Mouse (Mus musculus) left cerebral cortex, adult 11 months (tissue): ENCODE results near the gene 1700001P01Rik.
"Not testable (repeated sequence)": the region's sequence is repeated elsewhere in the genome, so short reads cannot be mapped to it uniquely, and the experiment has no call there.

Experiments used
- DNase-seq: peaks from one replicate; pipeline ENCODE4 v3.0.0; 2022; ENCODE audit warnings: low spot score

Gene 1700001P01Rik

DNA sequence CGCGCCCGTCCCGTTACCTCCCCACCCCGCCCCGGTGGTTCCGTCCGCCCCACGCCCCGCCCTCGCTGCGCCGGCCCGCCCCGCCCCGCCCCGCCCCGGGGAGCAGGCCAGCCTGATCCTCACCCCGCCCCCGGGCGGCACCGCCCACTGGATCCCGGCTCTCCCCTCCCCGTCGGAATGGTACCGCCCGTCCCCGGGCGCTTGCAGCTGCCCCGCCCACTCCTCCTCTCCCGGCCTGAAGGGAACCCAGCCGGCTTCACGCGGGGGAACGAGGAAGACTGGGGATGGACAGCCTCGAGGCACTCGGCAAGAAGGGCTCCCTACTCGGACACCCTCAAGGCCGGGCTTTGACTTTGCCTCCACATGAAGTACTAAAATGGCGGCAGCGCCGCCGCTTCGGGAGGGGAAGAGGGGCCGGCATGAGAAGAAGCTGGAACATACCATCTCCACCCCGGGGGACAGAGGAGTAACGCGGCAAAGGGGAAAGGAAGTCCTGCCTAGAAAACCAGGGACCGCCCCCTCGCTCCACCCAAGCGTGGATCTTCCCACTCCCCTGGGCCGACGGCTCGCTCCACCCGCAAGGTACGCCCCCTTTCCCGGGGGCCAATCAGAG is 30.9 kb downstream of the 1700001P01Rik start:
- peak; percentile 97 for DNase-seq

DNA sequence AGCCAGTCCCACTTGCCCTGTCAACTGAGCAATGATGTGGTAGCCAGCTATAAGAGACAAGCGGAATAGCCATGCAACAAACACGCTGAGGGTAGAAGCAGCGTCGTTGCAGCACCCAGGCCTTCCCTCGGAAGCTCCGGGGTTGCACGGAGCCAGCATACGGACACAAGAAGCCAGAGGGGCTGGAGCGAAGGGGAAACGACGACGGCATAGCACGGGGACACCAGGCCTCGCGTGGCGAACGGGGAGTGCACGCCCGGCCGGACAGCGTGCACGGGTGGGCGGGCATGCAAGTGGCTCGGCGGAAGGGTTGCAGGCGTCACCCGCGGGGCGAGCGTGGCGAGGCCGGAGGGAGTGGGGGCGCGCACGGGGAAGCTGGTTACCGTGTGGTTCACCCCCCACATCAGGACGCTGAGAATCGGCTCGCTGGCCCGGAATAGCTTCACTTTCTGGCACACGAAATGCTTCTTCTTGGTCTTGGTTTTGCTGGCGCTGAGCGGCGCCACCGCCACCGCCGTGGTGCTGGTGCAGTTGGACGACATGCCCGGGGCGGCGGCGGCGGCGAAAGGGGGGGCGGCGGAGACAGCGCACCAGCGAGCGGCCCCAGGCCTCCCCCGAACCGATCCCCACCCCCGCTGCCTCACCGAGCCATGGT is 31.5 kb downstream of the 1700001P01Rik start, which contains the start of gene Pip4k2b:
Pip4k2b (minus strand) TSS at position 642 of the 655 bp plus-strand sequence.
- no peak for DNase-seq

DNA sequence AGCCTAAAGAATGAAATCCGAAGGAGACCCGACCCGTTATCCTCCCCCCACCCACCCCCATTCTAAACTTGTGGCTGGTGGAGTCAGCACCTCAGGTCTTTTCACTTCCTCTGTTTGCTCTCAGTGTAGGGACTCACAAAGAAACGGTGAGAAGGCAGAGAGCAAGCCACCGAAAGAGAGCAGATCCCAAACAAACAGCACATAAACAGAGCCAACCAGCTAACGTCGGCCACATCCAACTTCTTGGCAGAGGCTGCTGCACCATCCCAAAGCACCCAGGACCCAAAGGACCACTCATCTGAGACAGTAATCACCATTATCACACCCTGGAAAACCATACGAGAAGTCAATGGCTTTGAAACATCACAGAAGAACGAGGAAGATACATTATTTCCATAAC is 32.3 kb downstream of the 1700001P01Rik start:
- DNase-seq = no peak

DNA sequence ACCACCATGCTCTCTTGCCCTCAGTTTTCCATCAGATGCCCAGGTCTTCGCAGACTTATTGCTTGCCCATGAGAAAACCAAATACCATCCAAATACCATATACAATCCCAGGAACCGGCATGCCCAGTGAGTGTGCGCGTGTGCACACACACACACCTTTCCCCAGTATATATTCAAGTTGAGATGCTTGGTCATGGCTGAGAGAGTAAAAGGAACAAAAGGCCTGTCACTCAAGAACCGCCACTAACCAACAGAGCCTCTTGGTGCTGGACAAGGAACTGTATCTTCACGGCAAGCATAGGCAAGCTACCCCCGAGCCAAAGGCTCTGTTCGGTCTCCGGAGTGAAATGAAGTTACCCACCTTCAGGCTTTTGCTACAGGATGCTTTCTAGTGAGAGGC is 33.1 kb downstream of the 1700001P01Rik start:
- DNase-seq = no peak

DNA sequence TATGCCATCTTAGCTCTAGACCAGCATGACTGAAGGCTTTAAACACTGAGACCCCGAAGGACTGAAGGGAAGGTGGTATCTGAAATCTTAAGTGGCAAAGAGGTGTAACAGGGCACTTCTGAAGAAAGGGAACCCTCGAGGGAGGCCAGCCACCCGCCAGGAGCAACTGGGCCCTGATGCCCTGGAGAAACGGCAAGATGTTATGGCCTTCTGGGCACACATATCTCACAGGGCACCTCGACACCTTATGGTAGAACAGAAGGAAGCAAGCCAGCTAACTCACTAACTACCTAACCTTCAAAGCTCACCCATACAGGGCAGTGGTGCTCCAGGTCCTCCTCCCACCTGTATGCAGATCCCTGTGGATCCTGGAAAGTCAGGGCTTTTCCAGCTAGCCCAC is 33.6 kb downstream of the 1700001P01Rik start:
- DNase-seq = no peak

DNA sequence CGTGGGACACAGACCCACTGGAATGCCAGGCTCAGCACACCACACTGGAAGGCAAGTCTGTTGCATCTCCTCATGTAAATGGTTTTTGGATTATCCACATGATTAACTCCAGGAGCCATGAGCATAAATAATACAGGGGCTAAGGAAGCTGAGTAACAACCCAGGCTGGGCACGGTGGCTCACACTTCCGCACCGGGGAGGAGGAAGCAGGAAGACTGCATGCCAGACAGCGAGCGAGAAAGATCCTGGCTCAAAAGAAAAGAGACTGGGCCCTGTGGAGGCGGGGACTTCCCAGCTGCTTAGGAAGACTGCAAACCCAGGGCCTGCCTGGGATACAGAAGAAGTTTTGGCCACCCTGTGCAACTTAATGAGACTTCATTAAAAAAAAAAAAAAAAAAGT is 35.5 kb downstream of the 1700001P01Rik start:
- DNase-seq = no peak

DNA sequence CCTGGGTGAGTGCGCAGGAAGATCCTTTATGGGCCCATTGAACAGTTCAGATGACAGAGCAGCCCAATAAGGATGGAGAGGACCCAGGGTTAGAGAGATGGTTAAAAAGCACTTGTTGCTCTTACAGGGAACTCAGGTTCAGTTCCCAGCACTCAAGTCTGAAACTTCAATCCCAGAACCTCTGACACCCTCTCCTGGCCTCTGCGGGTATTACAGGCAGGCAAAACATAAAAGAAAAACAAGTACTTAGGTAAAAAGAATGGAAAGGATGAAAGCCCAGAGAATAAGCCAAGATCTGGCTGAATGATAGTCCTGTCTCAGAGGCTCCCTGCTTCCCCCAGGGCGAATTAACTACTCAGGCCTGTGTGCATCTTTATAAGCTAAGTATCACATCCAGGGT is 36.6 kb downstream of the 1700001P01Rik start:
- DNase-seq = no peak

DNA sequence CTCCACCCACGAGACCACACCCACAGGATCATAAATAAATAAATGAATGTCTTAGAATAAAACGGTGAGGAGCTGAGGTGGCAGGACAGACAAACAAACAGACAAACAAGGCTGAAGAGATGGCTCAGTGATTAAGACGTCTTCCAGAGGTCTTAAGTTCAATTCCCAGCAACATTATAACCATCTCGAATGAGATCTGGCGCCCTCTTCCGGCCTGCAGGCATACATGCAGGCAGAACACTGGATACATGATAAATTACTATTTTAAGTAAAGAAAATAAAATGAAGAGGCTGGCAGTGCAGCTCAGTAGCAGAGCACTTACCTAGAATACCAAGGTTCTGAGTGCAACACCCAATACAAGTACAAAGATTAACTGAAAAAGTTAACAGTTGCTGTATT is 37.0 kb downstream of the 1700001P01Rik start:
- no peak for DNase-seq

DNA sequence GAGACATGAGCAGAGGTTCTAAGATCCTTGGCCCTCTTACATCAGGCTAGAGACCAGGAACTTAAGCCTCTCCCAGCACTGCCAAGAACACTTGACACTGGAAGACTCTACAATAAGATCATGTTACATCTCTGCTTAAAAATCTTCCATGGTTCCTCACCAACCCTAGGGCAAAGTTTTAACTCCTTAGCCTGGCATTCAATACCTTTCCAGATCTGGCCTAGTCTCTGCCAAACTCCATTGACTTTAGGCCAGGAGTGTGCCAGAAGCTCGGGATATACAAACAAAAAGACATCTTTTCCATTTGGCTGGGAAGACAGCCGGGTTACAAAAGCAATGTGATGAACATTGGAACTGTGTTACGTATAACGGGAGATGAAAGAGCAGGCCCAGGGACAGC is 38.1 kb downstream of the 1700001P01Rik start:
- DNase-seq = no peak

DNA sequence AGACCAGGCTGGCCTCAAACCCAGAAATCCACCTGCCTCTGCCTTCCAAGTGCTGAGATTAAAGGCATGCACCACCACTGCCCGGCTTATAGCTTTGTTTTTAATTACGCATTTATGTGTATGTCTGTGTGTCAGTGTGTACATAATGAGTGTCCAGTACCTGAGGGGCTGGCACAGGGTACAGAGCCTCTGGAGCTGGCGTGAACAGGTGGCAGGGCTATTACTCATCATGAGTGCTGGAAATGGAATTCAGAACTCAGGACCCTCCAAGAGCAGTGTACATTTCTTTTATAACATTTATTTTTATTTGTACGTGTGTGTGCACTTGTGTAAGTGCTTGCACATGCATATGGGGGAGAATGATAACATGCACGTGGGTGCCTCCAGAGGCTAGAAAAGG is 39.1 kb downstream of the 1700001P01Rik start:
- no peak for DNase-seq

DNA sequence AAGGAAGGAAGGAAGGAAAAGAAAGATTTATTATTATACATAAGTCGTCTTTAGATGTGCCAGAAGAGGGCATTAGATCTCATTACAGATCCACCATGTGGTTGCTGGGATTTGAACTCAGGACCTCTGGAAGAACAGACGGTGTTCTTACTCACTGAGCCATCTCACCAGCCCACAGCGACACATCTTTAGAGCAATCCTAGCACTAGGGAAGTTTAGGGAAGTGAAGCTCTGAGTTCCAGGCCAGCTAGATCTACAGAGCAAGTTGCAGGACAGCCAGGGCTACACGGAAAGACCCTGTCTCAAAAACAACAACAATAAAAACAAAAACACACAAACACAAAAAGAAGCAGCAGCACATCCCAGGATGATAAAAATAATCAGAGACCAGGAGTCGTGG is 40.9 kb downstream of the 1700001P01Rik start:
- not testable (repeated sequence) for DNase-seq

DNA sequence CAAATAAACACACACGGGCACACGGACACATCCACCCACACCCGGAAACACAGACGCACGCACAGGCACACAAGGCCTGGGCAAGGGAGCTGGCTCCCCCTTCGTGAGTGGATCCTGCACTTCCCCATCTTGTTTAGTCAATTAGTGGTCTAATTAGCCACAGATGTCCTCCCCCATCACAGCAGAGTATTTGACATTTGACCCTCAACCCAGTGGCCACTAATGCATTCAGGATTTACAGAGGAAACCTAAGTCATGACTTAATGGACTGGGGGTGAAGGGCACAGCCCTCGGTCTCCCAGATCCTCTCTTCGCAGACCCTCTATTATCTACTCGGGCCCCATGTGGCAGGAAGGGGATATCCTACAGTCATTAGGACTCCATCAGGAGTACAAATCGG is 42.0 kb downstream of the 1700001P01Rik start:
- no peak for DNase-seq

DNA sequence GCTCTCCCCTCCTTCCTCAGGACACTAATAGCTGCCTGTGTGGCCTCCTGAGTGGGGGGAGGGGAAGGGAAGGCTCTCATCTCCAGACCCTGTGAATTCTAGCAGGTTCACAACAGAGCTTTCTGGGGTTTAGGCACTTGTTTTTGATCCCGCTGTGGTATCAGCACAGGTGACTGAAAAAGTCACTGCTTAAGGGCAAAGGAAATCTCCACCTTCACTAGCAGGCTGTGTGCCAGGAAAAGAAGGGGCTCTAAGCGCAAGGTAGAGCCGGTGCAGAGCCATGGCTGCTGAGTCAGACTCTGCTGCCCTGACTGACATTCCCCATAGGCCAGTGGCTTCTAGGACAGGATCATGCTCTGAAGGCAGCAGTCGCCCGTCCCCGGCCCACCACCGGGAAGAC is 47.0 kb downstream of the 1700001P01Rik start:
- DNase-seq = no peak

DNA sequence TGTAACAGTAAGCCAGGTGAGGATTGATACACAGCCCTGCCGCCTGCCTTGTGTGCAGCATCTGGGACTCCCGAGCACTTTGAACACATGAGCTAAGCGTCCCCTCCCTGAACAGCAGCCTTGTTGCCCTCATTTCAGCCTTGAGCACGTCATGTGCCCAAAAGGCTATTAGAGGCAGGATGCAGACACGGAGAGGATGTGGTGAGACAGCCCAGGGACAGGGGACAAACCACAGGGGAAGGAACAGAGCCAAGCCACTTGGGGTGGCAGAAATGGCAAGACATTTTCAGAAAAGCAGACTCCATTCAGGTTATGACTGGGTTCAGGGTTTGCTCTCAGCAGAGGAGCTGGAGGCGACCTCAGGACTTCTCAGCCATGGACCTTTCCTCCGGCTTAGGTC is 47.4 kb downstream of the 1700001P01Rik start:
- DNase-seq = no peak

DNA sequence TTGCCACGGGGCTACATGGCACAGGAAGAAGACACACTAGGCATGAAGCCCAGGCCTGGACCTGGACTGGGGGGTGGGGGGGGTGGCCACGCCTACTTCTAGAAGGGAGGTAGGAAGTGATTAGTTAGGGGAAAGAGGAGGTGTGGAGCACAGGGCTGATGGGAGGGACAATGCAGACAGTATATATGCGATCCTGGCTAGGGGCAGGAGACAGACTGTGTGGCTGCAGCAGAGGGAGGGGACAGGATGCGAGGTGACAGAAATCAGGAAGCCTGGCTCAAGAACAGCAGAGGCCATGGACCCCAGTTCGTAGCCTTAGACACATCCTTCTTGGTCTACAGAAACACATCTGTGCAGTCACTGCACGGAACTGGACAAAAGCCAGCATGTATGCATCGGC is 52.0 kb downstream of the 1700001P01Rik start:
- DNase-seq = no peak
